Mouse (Mus musculus): ENCODE measurements at regions not wholly inside any gene's neighbourhood (a gene's known extent, or its start where the extent isn't known, plus 50 kb on each side); places are given as distances from the start of the nearest gene placed in this dataset.

DNA sequence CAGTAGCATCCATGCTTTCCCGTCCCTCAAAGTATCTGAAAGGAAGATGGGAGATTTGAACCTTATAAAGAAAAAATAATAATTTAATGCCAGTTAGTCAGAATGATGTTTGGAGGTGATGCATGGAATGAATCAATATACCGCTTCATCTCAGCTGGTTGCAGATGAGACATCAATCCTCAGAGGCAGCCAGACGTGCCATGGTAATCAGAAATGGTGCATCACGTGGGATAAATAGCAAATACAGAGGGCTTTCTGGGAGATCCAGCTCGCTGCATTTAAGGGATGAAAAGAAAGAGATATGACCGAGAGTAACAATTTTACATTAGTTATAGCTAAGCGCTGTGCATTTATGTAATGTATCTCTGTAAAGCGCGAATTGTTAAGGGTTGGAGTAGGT is 77.1 kb downstream of the Csl start:
- no peak for DNase-seq
- intact Hi-C loops (cut with DNase I): loop anchor here (5.0 kb wide), 1 partner anchor 35 kb away; no protein-coding TSS in a partner anchor

- intact Hi-C loops (cut with DNase I): loop anchor here (5.0 kb wide), 1 partner anchor 36 kb away; no protein-coding TSS in a partner anchor
- no peak for DNase-seq
Observed at GRCm38 (mm10) chr10:99683310-99683709, 76.1 kb downstream of the Csl start.

DNA sequence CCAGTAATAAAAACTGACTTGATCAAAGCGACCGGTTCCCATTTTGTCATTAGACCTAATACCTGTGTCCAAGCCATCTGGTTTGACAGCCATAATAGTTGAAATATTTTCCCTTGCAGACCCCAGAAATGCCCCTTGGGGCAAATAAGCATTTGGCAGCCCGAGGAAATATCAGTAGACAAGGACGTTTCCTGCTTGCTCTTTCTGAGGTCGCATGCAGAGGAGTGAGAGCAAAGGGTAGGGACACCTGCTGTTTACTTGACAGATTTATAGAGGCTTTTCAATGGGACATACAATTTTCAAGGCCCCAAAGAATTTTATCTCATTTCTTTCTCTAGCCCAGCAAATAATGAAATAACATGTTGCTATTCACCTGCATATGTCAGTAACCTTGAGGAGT is 73.5 kb downstream of the Csl start:
- intact Hi-C loops (cut with DNase I): loop anchor here (2.0 kb wide), 1 partner anchor 331 kb away; no protein-coding TSS in a partner anchor
- DNase-seq: no peak

DNA sequence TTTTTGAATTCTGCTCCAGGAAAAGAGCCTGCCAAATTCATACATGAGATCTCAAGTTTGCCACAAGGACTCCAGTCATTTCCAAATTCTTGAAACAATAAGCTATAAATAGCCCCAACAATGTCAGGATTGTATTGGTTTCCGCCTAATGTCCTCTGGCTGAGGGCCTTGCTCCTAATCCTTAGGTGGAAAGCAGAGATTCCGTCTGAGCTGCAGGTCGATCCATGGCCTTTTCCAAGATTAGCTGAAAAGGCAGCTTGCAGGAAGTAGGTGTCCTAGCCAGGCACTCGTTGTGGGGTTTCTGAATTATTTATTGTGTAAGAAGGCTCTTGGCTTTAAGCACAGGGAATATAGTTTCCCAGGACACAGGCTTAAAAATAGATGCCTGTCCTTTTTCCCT is 72.4 kb downstream of the Csl start:
- intact Hi-C loops (cut with DNase I): loop anchor here (2.0 kb wide), 1 partner anchor 330 kb away; no protein-coding TSS in a partner anchor
- DNase-seq: peak; percentile 28 to 37

DNA sequence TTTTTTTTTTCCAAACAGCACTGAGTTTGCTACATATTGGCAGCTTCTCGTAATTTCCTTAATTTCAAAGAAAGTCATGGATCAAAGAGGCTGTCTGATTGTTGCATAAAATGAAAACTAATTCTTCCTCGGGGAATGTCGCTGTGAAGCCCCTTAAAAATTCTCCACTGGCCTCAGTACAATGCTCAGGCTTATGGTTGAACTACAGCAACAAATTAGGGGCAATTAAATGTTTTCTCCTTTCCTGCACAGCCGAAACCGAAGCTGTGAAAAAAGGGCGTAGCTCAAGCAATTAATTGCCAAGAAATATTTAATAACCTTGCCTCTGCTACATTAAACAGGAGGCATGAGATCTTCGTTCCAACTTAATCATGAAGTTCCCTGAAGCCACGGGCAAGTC is 61.8 kb downstream of the Csl start:
- intact Hi-C loops (cut with DNase I): no loop called here
- no peak for DNase-seq

GRCm38 (mm10) chr10:99699498-99699897 is 60.0 kb downstream of the Csl start:
- DNase-seq: no peak
- intact Hi-C loops (cut with DNase I): no loop called here

GRCm38 (mm10) chr10:99700052-99700777 is 59.2 kb downstream of the Csl start:
- intact Hi-C loops (cut with DNase I): no loop called here

More at GRCm38 (mm10) chr10:99700052-99700777, 59.2 kb downstream of the Csl start:
- no peak for DNase-seq
